Mouse (Mus musculus) ovary, postnatal 10 days (tissue): ENCODE measurements around the gene Olfr1340.

Source experiments
- DNase-seq: peaks from one replicate; pipeline ENCODE4 v3.0.0; 2022; ENCODE audit warnings: low spot score

Olfr1340 gene

GRCm38 (mm10) chr4:118719838-118720237 lies at the start of gene Olfr1340:
Olfr1340 (plus strand) TSS chr4:118720138.
- no peak for DNase-seq

- DNase-seq: no peak
Measured at GRCm38 (mm10) chr4:118687086-118687485, 32.9 kb upstream of the Olfr1340 start.

- DNase-seq: no peak
Measured at GRCm38 (mm10) chr4:118692412-118692973, 27.4 kb upstream of the Olfr1340 start, which contains the start of gene Olfr1342. Olfr1342 (minus strand) TSS chr4:118692756.

GRCm38 (mm10) chr4:118693812-118694211 lies 26.1 kb upstream of the Olfr1340 start:
- no peak for DNase-seq

- no peak for DNase-seq
Measured at GRCm38 (mm10) chr4:118703223-118703622, 16.7 kb upstream of the Olfr1340 start, which contains the start of gene Olfr1341. Olfr1341 (plus strand) TSS chr4:118703523.

DNA sequence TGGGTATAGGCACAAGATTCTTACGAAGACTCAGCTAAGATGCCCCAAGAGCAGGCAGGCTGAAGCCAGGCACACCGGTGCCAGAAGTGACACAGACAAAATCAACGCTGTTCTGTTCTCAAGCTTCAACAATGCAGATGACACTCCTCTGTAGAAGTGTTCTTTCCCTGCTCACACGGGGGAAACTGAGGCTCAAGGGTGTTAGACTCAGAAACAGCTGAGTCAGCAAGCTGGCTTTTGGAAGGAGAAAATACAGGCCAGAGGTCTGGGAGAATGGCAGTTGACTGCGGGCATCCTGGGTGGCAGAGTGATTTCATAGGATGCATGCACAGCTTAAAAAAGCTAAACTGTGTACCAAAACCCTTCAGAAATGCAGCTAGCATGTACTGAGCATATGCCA lies 11.9 kb upstream of the Olfr1340 start:
- DNase-seq: no peak

DNA sequence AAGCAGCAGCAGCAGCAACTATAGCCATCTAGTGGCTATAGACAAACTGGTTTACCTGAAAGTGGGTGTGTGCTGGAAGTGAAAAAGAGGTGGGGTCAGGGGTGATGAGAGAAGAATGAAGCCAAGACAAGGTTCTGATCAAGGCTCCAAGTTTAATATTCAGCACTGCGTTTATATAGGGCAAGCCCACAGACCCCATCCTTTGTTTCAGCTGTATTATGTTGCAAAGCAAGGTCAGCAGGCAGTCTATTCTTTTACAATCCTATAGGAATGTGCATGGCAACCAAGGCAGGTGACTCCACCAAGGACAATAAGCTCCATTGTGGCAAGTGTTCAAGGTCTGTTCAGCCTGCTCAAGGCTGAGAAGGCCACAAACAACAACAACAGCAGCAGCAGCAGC lies 8.3 kb upstream of the Olfr1340 start:
- no peak for DNase-seq

- no peak for DNase-seq
Measured at GRCm38 (mm10) chr4:118721742-118722483, 2.0 kb downstream of the Olfr1340 start.

- no peak for DNase-seq
Measured at GRCm38 (mm10) chr4:118731875-118732274, 11.9 kb downstream of the Olfr1340 start, which contains the start of gene Olfr1339. Olfr1339 (plus strand) TSS chr4:118732175.

DNA sequence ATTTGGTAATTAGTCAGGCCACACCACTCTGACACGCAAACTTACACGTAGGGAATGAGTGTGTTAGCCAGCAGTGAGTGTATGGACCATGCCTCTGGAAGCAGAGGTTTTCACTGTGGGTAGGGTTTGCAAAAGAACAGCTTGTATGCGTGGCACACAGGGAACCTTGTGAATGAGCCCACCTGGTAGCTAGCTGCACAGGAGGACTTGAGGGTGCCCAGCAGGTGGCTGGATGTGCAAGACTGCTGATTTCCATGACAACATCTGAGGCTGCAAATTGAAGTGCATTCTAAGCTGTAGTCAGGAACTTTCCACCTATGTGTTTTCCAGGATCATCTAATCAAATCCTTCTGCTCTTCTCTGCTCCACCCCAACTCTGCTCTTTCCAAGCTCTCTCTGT lies 19.6 kb downstream of the Olfr1340 start:
- no peak for DNase-seq

- no peak for DNase-seq
Measured at GRCm38 (mm10) chr4:118740988-118741698, 21.2 kb downstream of the Olfr1340 start.

DNA sequence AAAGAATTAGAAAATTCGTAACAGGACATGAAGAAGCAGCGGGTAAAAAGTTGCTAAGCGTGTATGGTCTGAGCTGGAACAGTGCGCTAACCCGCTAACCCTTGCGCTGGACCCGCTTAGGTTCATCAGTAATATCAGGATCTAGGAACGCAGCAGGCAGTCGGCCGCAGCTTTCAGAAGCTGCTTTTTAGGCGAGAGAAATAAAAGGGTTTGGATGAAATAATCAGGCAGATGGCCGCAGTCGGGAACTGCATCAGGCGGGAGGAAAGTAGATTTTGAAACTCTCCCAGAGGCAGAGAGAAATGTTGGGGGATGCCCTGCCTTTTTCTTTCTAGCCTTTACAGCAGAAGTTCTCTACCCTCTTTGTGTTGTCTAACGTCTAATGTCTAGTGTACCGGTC lies 21.9 kb downstream of the Olfr1340 start:
- no peak for DNase-seq

GRCm38 (mm10) chr4:118758637-118759036 lies 38.7 kb downstream of the Olfr1340 start, which contains the start of gene Olfr1338:
Olfr1338 (minus strand) TSS chr4:118758737.
- no peak for DNase-seq
